8 mouse cellular contexts compared by ENCODE assay signal in the genomic region with DNA sequence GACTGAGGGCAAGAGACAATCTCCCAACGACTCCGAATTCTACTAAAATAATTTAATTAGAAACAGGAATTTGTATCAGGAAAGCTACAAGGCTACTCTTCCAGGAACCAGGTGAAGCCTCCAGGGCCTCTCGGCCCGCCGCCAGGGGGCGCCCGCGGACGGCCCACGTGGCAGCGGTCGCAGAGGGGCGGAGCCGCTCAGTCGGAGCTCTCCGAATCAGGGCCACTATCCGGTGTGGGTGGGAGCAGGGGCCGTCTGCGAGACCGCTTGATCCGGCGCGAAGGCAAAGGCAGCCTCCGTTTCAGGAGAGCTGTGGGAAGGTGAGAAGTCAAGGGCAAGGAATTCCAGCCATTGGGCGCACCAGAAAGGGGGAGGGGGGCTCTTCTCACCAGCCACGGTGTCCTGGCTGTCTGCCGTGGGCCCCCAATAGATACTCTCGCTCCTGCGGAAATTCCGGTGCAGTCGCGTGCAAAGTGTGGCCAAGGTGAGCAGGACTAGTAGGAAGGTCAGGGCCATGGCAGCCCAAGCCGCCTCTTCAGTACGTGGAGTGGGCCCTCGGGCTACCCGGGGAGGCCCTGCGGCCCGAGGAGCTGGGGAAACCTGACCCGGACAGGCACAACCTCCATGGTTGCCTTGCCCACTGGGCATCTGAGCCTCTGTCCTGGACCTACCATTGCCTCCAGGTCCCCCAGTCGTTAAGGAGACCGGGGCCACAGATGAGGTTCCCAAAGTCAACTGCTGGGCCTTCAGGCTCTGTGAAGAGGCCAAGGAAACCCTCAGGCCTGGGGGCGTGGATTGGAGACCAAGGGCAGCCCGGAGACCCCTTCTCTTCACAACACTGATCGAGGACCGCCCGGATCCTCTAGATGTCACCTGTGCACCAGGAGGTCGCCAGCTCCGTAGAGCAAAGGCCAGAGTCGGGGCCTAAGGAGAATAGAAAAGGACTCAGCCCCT. TPM values are rescaled to one million over a fixed set of nuclear protein-coding genes. Genes with fewer than 3 reads are reported as not detected.
DNase-seq lines count a peak whose midpoint lies in the region; ATAC-seq and TF ChIP-seq lines count a peak whose summit lies in the region.

No protein-coding gene starts in this region.

- peaks cover 66% of the 10 kb centered on the region for H3K36me3 ChIP-seq in limb, embryonic 14.5 days (ENCODE audit: control insufficient read depth, insufficient read depth, low read length)
- H3K36me3 ChIP-seq in midbrain, embryonic 15.5 days (replicated peaks) = peaks cover 38% of the 10 kb centered on the region
- peaks cover 25% of the 10 kb centered on the region for H3K36me3 ChIP-seq in spleen, adult 2 months (ENCODE audit: control insufficient read depth, insufficient read depth, low read length)

- TF ChIP-seq POLR2A in limb, embryonic 14.5 days (IDR thresholded peaks at IDR 0.05; ENCODE audit: borderline replicate concordance, extremely low read depth, insufficient read depth, insufficient read length) = no peak
- TF ChIP-seq POLR2A in spleen, adult 2 months (IDR thresholded peaks at IDR 0.05; ENCODE audit: low read depth, low read length) = no peak

- peak; percentile 95 for TF ChIP-seq CTCF in spleen, adult 2 months (IDR thresholded peaks at IDR 0.05; ENCODE audit: extremely low read depth, insufficient read depth, insufficient read length, insufficient replicate concordance)

- ATAC-seq in inflammation-experienced regulatory T-cells, adult 6 months = peak; percentile 80
- ATAC-seq in limb, embryonic 14.5 days (ENCODE audit: low FRiP score, low read depth) = peak; percentile 72
- ATAC-seq in midbrain, embryonic 15.5 days (replicated peaks) = peak; percentile 38; the same call in 1 of the 2 replicates

- H3K4me1 ChIP-seq in limb, embryonic 14.5 days (ENCODE audit: control insufficient read depth, insufficient read depth, low read length) = peaks cover 18% of the 10 kb centered on the region
- H3K4me1 ChIP-seq in midbrain, embryonic 15.5 days = peaks cover 15% of the 10 kb centered on the region
- peaks cover 4% of the 10 kb centered on the region; the same call in 1 of the 2 replicates for H3K4me1 ChIP-seq in spleen, adult 2 months (ENCODE audit: control insufficient read depth, insufficient read depth, insufficient read length)

- peak; percentile 69 to 73 for DNase-seq in urinary bladder, adult 18-20 months (ENCODE audit: low spot score in 2 of 2)
- DNase-seq in urinary bladder, adult 2 months (ENCODE audit: low spot score) = no peak
- peak; percentile 86 for DNase-seq in embryo, embryonic 10.5 days (ENCODE audit: low spot score)
- peak; percentile 77 for DNase-seq in gastrocnemius, postnatal 25 days
- peak; percentile 81 for DNase-seq in limb, embryonic 14.5 days (ENCODE audit: low spot score)
- peak in 1 of 2 experiments; percentile 82 for DNase-seq in spleen, adult 2 months (ENCODE audit: low read depth in 1 of 2, low spot score in 2 of 2)

- H3K9me3 ChIP-seq in limb, embryonic 14.5 days (ENCODE audit: control insufficient read depth, low read length) = no peaks in the 10 kb centered on the region
- H3K9me3 ChIP-seq in midbrain, embryonic 15.5 days = no peaks in the 10 kb centered on the region

- peak overlapping the region; percentile 75 for H3K4me2 ChIP-seq in limb, embryonic 14.5 days (replicated peaks; ENCODE audit: low read depth, low read length, severe bottlenecking)
- H3K4me2 ChIP-seq in midbrain, embryonic 15.5 days = peak overlapping the region; percentile 51

- H3K27ac ChIP-seq in limb, embryonic 14.5 days (replicated peaks; ENCODE audit: low read depth, low read length) = peak overlapping the region; percentile 63; the same call in 1 of the 2 replicates
- H3K27ac ChIP-seq in midbrain, embryonic 15.5 days = no peak overlapping the region
- no peak overlapping the region for H3K27ac ChIP-seq in spleen, adult 2 months (ENCODE audit: insufficient read depth, low read length)

- WGBS in limb, embryonic 14.5 days = 17% methylated on average over 39 of the region's 49 CpGs
- WGBS in midbrain, embryonic 15.5 days = 22% methylated on average over 49 of the region's 49 CpGs
- WGBS in spleen, adult 2 months = 29% methylated on average over 49 of the region's 49 CpGs

- H3K9ac ChIP-seq in limb, embryonic 14.5 days (ENCODE audit: low read depth, low read length, severe bottlenecking) = peak overlapping the region; percentile 53
- peak overlapping the region; percentile 38; the same call in 1 of the 2 replicates for H3K9ac ChIP-seq in midbrain, embryonic 15.5 days

- no peaks in the 10 kb centered on the region for H3K27me3 ChIP-seq in limb, embryonic 14.5 days (ENCODE audit: control insufficient read depth, insufficient read depth, low read length)
- no peaks in the 10 kb centered on the region for H3K27me3 ChIP-seq in midbrain, embryonic 15.5 days (replicated peaks)
- no peaks in the 10 kb centered on the region for H3K27me3 ChIP-seq in spleen, adult 2 months (ENCODE audit: control insufficient read depth, insufficient read depth, low read length)

- H3K4me3 ChIP-seq in limb, embryonic 14.5 days (replicated peaks; ENCODE audit: low read length) = peak overlapping the region; percentile 38
- H3K4me3 ChIP-seq in midbrain, embryonic 15.5 days = peak overlapping the region; percentile 29
- H3K4me3 ChIP-seq in spleen, adult 2 months (ENCODE audit: extremely low read depth, insufficient read depth, insufficient read length) = peak overlapping the region; percentile 47; the same call in 1 of the 2 replicates

RNA-seq across cellular contexts. Expression of gene Abhd15, which starts 6.6 kb away (rescaled TPM):
- 0.71 and 1.1 TPM in 2 replicates for polyA plus RNA-seq in urinary bladder, adult 2 months (2012; rRNA removed)
- total RNA-seq in gastrocnemius, postnatal 25 days (2021) = 1 to 10 TPM in 1 of 2 experiments, under 1 TPM in 1; 0.26 to 2.1 TPM
- polyA plus RNA-seq in inflammation-experienced regulatory T-cells, adult 6 months (2017; shearing (Covaris generic)) = 1 to 10 TPM in 2 of 3 experiments, under 1 TPM in 1; 0.88 to 3.8 (median 3.5) TPM
- polyA plus RNA-seq in limb, embryonic 14.5 days (2012; rRNA removed) = 0.50 and 0.93 TPM in 2 replicates
- 1.5 and 1.8 TPM in 2 replicates for polyA plus RNA-seq in limb, embryonic 14.5 days (2014; fragmentation: Nextera tagmentation; extraction: Ambion mirVana)
- polyA plus RNA-seq in midbrain, embryonic 15.5 days (2015; fragmentation: Nextera tagmentation; extraction: Ambion mirVana) = 2.2 and 2.6 TPM in 2 replicates
- polyA plus RNA-seq in spleen, adult 2 months (2012; rRNA removed) = 4.1 and 6.5 TPM in 2 replicates

RNA-seq across cellular contexts. Expression of gene Trp53i13, which starts 7.4 kb away (rescaled TPM):
- polyA plus RNA-seq in urinary bladder, adult 2 months (2012; rRNA removed) = 20.9 and 21.0 TPM in 2 replicates
- 1 to 10 TPM; 3.6 to 3.7 TPM for total RNA-seq in gastrocnemius, postnatal 25 days (2021)
- 10 to 100 TPM in 1 of 3 experiments, 1 to 10 TPM in 2; 8.5 to 14.3 (median 8.7) TPM for polyA plus RNA-seq in inflammation-experienced regulatory T-cells, adult 6 months (2017; shearing (Covaris generic))
- polyA plus RNA-seq in limb, embryonic 14.5 days (2012; rRNA removed) = 51.1 and 77.3 TPM in 2 replicates
- 67.3 and 69.0 TPM in 2 replicates for polyA plus RNA-seq in limb, embryonic 14.5 days (2014; fragmentation: Nextera tagmentation; extraction: Ambion mirVana)
- 12.7 and 16.7 TPM in 2 replicates for polyA plus RNA-seq in midbrain, embryonic 15.5 days (2015; fragmentation: Nextera tagmentation; extraction: Ambion mirVana)
- polyA plus RNA-seq in spleen, adult 2 months (2012; rRNA removed) = 16.6 and 18.7 TPM in 2 replicates

RNA-seq across cellular contexts. Expression of gene Gm10392, which starts 10.7 kb away (rescaled TPM):
- polyA plus RNA-seq in urinary bladder, adult 2 months (2012; rRNA removed) = not detected in 2 replicates
- not detected for total RNA-seq in gastrocnemius, postnatal 25 days (2021)
- polyA plus RNA-seq in inflammation-experienced regulatory T-cells, adult 6 months (2017; shearing (Covaris generic)) = 1 to 10 TPM in 1 of 3 experiments, under 1 TPM in 2; 0.33 to 1.6 (median 0.74) TPM
- polyA plus RNA-seq in limb, embryonic 14.5 days (2012; rRNA removed) = not detected in 2 replicates
- polyA plus RNA-seq in limb, embryonic 14.5 days (2014; fragmentation: Nextera tagmentation; extraction: Ambion mirVana) = 0.12 TPM in 1 of 2 replicates, not detected in the other
- not detected in 2 replicates for polyA plus RNA-seq in midbrain, embryonic 15.5 days (2015; fragmentation: Nextera tagmentation; extraction: Ambion mirVana)
- polyA plus RNA-seq in spleen, adult 2 months (2012; rRNA removed) = 0.16 and 0.50 TPM in 2 replicates

RNA-seq across cellular contexts. Expression of gene Git1, which starts 15.0 kb away (rescaled TPM):
- polyA plus RNA-seq in urinary bladder, adult 2 months (2012; rRNA removed) = 24.7 and 37.0 TPM in 2 replicates
- total RNA-seq in gastrocnemius, postnatal 25 days (2021) = 10 to 100 TPM; 24.1 to 24.6 TPM
- 10 to 100 TPM in 2 of 3 experiments, 1 to 10 TPM in 1; 9.4 to 13.7 (median 11.0) TPM for polyA plus RNA-seq in inflammation-experienced regulatory T-cells, adult 6 months (2017; shearing (Covaris generic))
- polyA plus RNA-seq in limb, embryonic 14.5 days (2012; rRNA removed) = 57.1 and 71.7 TPM in 2 replicates
- 17.3 and 18.2 TPM in 2 replicates for polyA plus RNA-seq in limb, embryonic 14.5 days (2014; fragmentation: Nextera tagmentation; extraction: Ambion mirVana)
- 17.9 and 19.0 TPM in 2 replicates for polyA plus RNA-seq in midbrain, embryonic 15.5 days (2015; fragmentation: Nextera tagmentation; extraction: Ambion mirVana)
- 36.2 and 44.3 TPM in 2 replicates for polyA plus RNA-seq in spleen, adult 2 months (2012; rRNA removed)

RNA-seq across cellular contexts. Expression of gene Ankrd13b, which starts 18.9 kb away (rescaled TPM):
- polyA plus RNA-seq in urinary bladder, adult 2 months (2012; rRNA removed) = 21.8 and 22.3 TPM in 2 replicates
- 1 to 10 TPM; 7.4 to 7.8 TPM for total RNA-seq in gastrocnemius, postnatal 25 days (2021)
- 1 to 10 TPM in 1 of 3 experiments, under 1 TPM in 2; 0.39 to 1.6 (median 0.91) TPM for polyA plus RNA-seq in inflammation-experienced regulatory T-cells, adult 6 months (2017; shearing (Covaris generic))
- polyA plus RNA-seq in limb, embryonic 14.5 days (2012; rRNA removed) = 98.1 and 133 TPM in 2 replicates
- polyA plus RNA-seq in limb, embryonic 14.5 days (2014; fragmentation: Nextera tagmentation; extraction: Ambion mirVana) = 13.9 and 15.1 TPM in 2 replicates
- 46.1 and 46.2 TPM in 2 replicates for polyA plus RNA-seq in midbrain, embryonic 15.5 days (2015; fragmentation: Nextera tagmentation; extraction: Ambion mirVana)
- polyA plus RNA-seq in spleen, adult 2 months (2012; rRNA removed) = 8.9 and 10.6 TPM in 2 replicates
